Mouse (Mus musculus): ENCODE measurements around the gene Usp24.

- no peak for TF ChIP-seq POLR2A (IDR thresholded peaks at IDR 0.05; ENCODE audit: borderline replicate concordance, extremely low read depth, insufficient read depth, insufficient read length, poor library complexity, severe bottlenecking)
- no peak for TF ChIP-seq CTCF (IDR thresholded peaks at IDR 0.05; ENCODE audit: borderline replicate concordance, extremely low read depth, insufficient read depth, insufficient read length)
Observed at GRCm38 (mm10) chr4:106490620-106491019, 174.6 kb downstream of the Usp24 start.
